Mouse (Mus musculus) R1 (cell line): ENCODE data around the gene Slc6a5.

Source experiments
- DNase-seq: peaks from one replicate; pipeline ENCODE4 v3.0.0-alpha.2; 2018; ENCODE audit warnings: low read depth, low spot score

The Slc6a5 gene

GRCm38 (mm10) chr7:49981511-49982227 lies 71.7 kb downstream of the Slc6a5 start:
- DNase-seq: peak; percentile 70

GRCm38 (mm10) chr7:49984698-49985097 lies 74.8 kb downstream of the Slc6a5 start:
- peak; percentile 43 for DNase-seq

DNA sequence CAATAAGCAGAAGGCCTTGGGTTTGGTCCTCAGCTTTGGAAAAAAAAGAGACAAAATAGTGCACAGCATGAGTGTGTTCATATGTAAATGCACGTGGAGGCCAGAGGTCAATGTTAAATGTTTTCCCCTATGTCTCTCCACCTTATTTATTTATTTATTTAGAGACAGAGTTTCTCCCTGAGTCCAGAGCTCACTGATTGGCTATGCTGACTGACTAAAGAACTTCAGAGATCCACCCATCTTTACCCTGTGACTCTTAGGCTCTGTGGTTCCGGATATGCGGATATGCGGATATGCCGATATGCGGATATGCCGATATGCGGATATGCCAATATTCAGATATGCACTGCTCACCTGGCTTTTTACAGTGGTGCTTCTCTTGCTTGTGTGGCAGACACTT lies 76.0 kb downstream of the Slc6a5 start:
- peak; percentile 85 for DNase-seq

- DNase-seq: no peak
These were observed 89.4 kb downstream of the Slc6a5 start for GRCm38 (mm10) chr7:49999321-49999720.

- no peak for DNase-seq
These were observed 95.3 kb downstream of the Slc6a5 start for GRCm38 (mm10) chr7:50005268-50005667.
